Mouse (Mus musculus) gastrocnemius, adult 8-10 months (tissue): ENCODE data around the gene Vmn2r80. TPM values are rescaled to one million over a fixed set of nuclear protein-coding genes. Genes with fewer than 3 reads are reported as not detected.
"Not testable (repeated sequence)": the region's sequence is repeated elsewhere in the genome, so short reads cannot be mapped to it uniquely, and the experiment has no call there.

Experiments
- DNase-seq, 2 experiments: peaks; one replicate each; pipeline ENCODE4 v3.0.0; 2022; ENCODE audit warnings: low spot score in 2 of 2
- total RNA-seq, 4 experiments: library from RNA; stranded (reverse); gene quantifications; 2 replicates each; pipeline ENCODE4 v1.2.4; 2022

The Vmn2r80 gene
- total RNA-seq = not detected

DNA sequence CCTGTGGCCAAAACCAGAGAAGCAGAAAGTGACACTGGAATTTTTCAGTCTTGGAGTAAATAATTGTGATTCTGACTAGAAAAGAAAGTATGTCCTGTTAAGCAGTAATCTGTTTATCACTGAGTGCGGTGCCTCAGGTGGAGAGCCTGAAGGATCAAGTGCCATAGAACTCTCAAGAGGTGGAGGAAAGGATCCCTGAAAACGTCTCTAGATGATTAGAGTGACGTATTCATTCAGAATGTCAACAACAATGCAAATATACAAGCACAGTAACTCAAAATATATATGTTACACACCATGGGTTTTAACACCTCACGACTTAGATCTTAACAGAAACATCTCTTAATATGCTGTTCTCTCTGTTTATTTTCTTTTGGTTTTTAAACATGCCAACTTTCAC is at the start of gene Vmn2r80:
Vmn2r80 (plus strand) TSS at position 301 of the 400 bp plus-strand sequence.
- DNase-seq = not testable (repeated sequence)

DNA sequence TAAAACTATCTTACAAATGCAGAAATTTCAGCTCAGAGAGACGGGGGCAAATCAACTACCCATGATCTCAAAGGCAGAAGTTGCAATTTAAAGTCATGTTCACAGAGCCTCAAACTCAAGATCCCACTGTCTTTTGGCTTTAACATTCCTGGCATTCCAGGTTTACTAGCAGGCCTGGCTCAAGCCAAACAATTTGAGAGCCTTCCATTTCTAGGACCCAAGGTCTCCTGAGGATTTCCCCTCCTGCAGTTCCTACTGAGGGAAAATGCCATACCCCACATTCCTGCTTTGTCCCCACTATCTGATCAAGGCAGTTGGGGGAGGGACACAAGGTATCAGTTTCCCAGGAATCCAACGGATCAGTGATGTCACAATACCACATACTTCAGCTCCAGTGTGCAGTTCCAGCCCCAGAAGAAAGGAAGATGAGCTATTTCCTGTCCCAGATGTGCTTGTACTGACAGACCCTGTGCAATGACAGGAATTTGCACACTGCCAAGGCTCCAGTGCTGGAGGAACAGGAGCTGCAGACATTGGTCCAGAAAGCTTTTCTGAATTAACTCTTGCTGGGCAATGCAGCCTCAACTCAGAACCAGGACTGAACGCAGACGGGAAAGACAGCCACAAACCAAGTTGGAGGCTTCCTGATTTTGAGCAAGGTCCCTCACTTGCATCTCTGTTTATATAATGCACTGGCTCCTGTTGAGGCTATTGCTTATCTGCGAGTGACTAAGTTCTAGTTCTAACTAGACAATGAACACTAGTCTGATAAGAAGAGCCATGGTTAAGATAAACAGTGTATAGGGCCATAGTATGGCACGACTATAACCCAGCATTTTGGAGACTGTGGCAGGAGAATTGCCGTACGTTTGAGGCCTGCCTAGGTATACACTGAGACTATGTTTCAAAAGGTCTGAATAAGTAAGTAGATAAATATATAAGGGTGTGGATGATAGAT is 42.0 kb upstream of the Vmn2r80 start:
- DNase-seq = no peak

DNA sequence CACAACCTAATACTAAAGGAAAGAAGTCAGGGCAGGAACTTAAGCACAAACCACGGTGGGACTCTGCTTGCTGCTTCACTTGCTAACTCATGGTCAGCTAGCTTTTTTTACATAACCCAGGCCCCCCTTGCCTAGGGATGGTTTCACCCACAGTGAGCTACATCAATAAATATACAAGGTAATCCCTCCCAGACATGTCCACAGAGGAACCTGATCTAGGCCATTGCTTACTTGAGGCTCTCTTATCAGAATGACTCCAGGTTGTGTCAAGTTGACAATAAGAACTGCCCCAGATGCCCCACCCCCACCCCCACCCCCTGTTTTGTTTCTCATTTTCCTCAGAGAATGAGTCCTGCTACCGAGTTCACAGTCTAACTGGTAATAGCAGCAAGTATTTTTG is 41.0 kb upstream of the Vmn2r80 start:
- DNase-seq = no peak

DNA sequence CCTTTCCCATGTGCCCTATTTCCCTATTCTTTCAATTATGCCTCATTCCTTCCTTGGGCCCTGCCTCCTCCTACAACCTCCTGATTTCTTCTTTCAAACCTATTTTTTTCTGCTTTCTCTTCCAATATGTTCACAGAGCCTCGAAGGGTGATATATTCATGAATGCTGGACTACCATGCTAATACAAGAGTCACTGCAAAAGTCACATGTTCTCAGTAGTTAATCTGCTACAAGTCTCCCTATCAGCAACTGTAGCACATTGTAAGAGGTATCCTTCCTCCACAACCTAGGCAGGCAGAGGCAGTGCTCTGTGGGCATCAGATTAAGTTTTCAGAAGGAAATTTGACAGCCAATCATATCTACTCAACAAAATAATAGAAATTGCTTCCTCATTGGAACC is 39.4 kb upstream of the Vmn2r80 start:
- no peak for DNase-seq

- DNase-seq = no peak
Observed at GRCm38 (mm10) chr10:79110482-79110881, 38.1 kb upstream of the Vmn2r80 start.

- DNase-seq = no peak
Observed at GRCm38 (mm10) chr10:79115085-79115484, 33.5 kb upstream of the Vmn2r80 start.

DNA sequence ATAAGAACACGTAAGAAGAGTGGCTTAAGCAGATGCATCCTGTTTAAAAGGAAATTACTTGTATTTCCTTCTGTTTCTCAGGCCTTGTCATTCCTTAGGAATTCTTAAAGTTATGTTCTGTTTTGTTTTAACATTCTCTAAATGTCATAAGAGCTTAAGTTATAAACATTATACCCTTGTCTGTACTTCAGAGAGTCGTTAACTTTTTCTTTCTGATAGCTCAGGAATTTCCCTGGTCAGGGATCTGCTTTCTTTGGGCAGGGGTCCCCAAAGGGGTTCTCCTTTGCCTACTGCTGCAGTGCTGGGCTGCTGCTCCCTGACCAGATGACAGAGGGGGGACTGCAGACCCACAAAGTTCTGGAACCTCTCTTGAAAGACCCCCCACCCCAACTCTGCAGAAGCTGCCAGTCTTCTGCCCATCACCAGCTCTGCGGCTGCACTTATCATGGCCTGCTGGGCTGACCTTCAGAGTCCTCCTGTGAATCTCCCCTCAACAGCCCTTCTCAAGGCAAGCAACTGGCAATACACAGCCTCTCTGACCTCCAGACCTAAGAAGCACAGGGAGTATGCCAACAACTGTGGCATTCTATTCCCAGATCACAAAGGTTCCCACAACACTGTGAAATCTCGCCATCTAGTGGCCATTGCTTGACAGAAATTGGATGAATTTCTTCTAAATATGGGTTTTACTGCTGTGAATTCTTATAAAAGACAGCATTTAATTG is 32.3 kb upstream of the Vmn2r80 start:
- no peak for DNase-seq

- DNase-seq = no peak
Observed at GRCm38 (mm10) chr10:79151602-79152001, 3.0 kb downstream of the Vmn2r80 start.

GRCm38 (mm10) chr10:79199973-79200372 is 51.4 kb downstream of the Vmn2r80 start:
- DNase-seq = not testable (repeated sequence)

DNA sequence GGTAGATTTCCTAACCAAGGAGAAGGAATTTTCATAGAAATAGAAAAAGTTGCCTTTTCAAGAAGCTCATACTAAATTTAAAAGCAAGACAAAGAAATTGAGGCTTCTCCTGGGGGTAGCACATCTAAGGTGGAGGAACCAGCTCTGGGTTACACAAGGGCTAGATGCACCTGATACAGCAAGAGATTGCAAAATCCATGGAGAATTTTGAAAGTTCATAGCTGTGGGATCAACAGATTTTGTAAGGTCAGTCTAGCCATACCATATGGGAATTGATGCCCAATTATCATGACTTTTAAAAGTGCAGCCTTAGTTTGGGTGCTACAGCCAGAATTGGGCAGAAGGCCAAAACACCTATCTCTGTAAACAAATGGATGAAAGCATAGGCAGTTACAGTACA is 71.9 kb downstream of the Vmn2r80 start:
- no peak for DNase-seq

DNA sequence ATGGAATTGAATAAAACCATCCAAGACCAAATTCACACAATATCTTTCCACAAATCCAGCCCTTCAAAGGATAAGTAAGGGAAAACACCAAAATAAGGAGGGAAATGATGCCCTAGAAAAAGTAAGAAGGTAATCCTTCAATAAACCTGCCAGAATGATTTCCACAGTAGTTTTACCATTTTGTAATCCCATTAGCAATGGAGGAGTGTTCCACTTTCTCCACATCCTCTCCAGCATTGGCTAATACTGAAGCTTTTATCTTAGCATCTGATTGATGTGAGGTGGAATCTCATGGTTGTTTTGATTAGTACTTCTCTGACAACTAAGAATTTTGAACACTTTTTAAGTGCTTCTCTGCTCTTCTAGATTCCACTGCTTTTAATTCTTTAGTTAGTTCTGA is 73.0 kb downstream of the Vmn2r80 start:
- no peak for DNase-seq

- DNase-seq = no peak
Observed at GRCm38 (mm10) chr10:79222214-79222613, 73.6 kb downstream of the Vmn2r80 start.

Other genes starting within 250 kb of the Vmn2r80 start
- gene Olfr1354, start 235.6 kb upstream of the Vmn2r80 start, total RNA-seq = not detected
- gene Olfr8, start 198.1 kb upstream of the Vmn2r80 start, total RNA-seq = not detected
- gene Olfr1353, start 185.5 kb upstream of the Vmn2r80 start, total RNA-seq = not detected
- not detected for gene Olfr1352, start 167.7 kb upstream of the Vmn2r80 start, total RNA-seq
- gene Olfr1351, start 136.3 kb upstream of the Vmn2r80 start, total RNA-seq = not detected
- gene Olfr57, start 120.0 kb upstream of the Vmn2r80 start, total RNA-seq = not detected
- gene 2610008E11Rik, start 51.2 kb upstream of the Vmn2r80 start, total RNA-seq = 10 to 100 TPM in 3 of 4 experiments, 1 to 10 TPM in 1; 9.6 to 12.1 (median 10.8) TPM
- gene Vmn2r81, start 98.9 kb downstream of the Vmn2r80 start, total RNA-seq = not detected
- not detected for gene Vmn2r82, start 207.8 kb downstream of the Vmn2r80 start, total RNA-seq